Mouse (Mus musculus) stomach, embryonic 14.5 days (tissue): ENCODE measurements around the gene Mterf2. TPM values are rescaled to one million over a fixed set of nuclear protein-coding genes. Genes with fewer than 3 reads are reported as not detected.

ENCODE experiments used
- ATAC-seq: fragments of 200-750 bp; cut with Nextera tagmentation; 2 replicates; pipeline ENCODE4 v1.8.0; 2017; ENCODE audit warnings: low read depth, moderate TSS enrichment; ENCODE audit not compliant: insufficient number of reproducible peaks, insufficient read depth, low FRiP score
- H3K27ac ChIP-seq: fragments of 300-500 bp; sonication (generic); 2 replicates; pipeline ENCODE4 v1.5.1; 2014; ENCODE audit warnings: mild to moderate bottlenecking, low read length, moderate library complexity, mixed read lengths
- H3K27me3 ChIP-seq: fragments of 300-500 bp; sonication (generic); 2 replicates; pipeline ENCODE4 v1.6.1; 2014; ENCODE audit warnings: low read length, control low read depth, mixed read lengths; ENCODE audit not compliant: control insufficient read depth, insufficient read depth
- H3K36me3 ChIP-seq: fragments of 300-500 bp; sonication (generic); 2 replicates; pipeline ENCODE4 v1.6.1; 2014; ENCODE audit warnings: mild to moderate bottlenecking, control low read depth, low read length, moderate library complexity, mixed read lengths; ENCODE audit not compliant: control insufficient read depth, insufficient read depth
- H3K4me1 ChIP-seq: fragments of 300-500 bp; sonication (generic); 2 replicates; pipeline ENCODE4 v1.6.1; 2014; ENCODE audit warnings: low read length, control low read depth, mixed read lengths; ENCODE audit not compliant: control insufficient read depth, insufficient read depth
- H3K4me2 ChIP-seq: fragments of 300-500 bp; sonication (generic); replicated peaks from 2 replicates; pipeline ENCODE4 v1.6.1; 2014; ENCODE audit warnings: low read depth, low read length, control low read depth
- H3K4me3 ChIP-seq: fragments of 300-500 bp; sonication (generic); 2 replicates; pipeline ENCODE4 v1.5.1; 2014; ENCODE audit warnings: low read depth, low read length, control low read depth
- H3K9ac ChIP-seq: fragments of 300-500 bp; sonication (generic); replicated peaks from 2 replicates; pipeline ENCODE4 v1.6.1; 2014; ENCODE audit warnings: low read depth, mild to moderate bottlenecking, control low read depth, low read length, moderate library complexity, mixed read lengths
- H3K9me3 ChIP-seq: fragments of 300-500 bp; sonication (generic); 2 replicates; pipeline ENCODE4 v1.6.1; 2016; ENCODE audit warnings: low read depth, low read length, control low read depth; ENCODE audit not compliant: control insufficient read depth
- WGBS: fragments of 180-500 bp; shearing (Covaris S2); extraction: QIAGEN DNeasy Blood & Tissue Kit; methylation state at CpG from one replicate; pipeline ENCODE4 v1.1.7; 2014; 5-methylcytosine and 5-hydroxymethylcytosine counted together
- polyA plus RNA-seq: library from polyadenylated mRNA; unstranded; fragments of >200 nt; fragmentation: Nextera tagmentation; extraction: Ambion mirVana; gene quantifications from 2 replicates; pipeline ENCODE4 v1.2.1, GENCODE M21; 2014

The Mterf2 gene
- polyA plus RNA-seq, result 14.8 and 16.8 TPM in 2 replicates

DNA sequence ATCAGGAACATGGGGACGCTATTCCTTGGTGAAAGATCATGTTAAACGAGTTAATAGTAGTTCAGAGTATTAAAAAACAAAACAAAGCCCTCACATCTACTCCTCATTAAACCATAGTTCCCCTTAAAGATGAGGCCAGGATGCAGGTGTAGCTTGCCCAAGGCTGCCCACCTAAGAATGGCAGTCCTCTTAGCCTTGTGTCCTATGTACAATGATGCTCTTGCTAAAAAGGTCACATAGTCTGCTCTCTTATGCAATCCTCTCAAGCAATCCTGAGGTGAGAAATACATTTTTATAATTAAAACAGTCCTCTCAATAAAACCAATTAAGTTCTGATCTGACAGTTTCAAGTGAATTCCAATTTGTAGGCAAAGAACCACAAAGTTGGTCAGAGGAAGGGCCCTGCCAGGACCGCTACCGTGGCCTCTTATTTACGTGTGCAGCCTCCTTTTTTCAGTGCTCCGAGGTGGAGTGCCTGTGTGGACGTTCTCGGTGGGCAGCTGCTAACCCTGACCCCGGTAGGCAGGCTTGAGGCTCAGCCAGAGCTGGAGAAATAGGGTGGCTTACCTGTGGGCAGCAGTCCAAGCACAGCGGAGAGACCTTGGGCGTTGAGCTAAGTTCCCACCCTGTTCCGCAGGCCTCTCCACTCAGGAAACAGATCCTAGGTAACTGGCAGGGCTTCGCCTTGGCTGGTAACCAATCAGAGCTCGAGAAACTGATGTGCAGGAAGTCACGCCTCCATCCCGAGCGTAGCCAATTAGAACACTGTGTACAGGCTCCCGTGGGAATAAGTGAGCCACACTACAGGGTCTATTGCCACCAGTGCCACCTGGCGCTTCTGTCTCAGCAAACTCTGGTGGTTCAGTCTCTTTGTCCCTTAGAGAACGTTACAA, at the start of gene Mterf2:
TSS of gene Mterf2 (minus strand) at position 633 of the 893 bp plus-strand sequence.
- ATAC-seq, result peak; percentile 100

GRCm38 (mm10) chr10:85176640-85177039, 48.8 kb upstream of the Mterf2 start:
- ATAC-seq, result no peak
- Histone ChIP-seq H3K4me1 (no peaks in the 10 kb centered on the region), H3K4me3 (no peak overlapping the region), H3K9ac (no peak overlapping the region), H3K27me3 (no peaks in the 10 kb centered on the region), H3K27ac (no peak overlapping the region), H3K9me3 (no peaks in the 10 kb centered on the region), H3K36me3 (no peaks in the 10 kb centered on the region), H3K4me2 (no peak overlapping the region)
- 66% methylated on average over 2 of the region's 2 CpGs for WGBS

More for the DNA sequence above, at the start of gene Mterf2:
- Histone ChIP-seq H3K27ac (no peak within 1 kb of the TSS), H3K4me3 (peak within 1 kb of the TSS; percentile 66), H3K27me3 (no peaks in the 10 kb centered on the region), H3K4me2 (peak within 1 kb of the TSS; percentile 57), H3K9me3 (no peaks in the 10 kb centered on the region), H3K4me1 (no peaks in the 10 kb centered on the region; the same call in 1 of the 2 replicates), H3K9ac (peak within 1 kb of the TSS; percentile 55), H3K36me3 (no peaks in the 10 kb centered on the region)
- WGBS, result 7% methylated on average over 20 of the region's 20 CpGs

GRCm38 (mm10) chr10:85165306-85165705, 37.5 kb upstream of the Mterf2 start:
- no peaks in the 10 kb centered on the region for H3K9me3 ChIP-seq
- no peak overlapping the region for H3K27ac ChIP-seq
- ATAC-seq, result no peak
- H3K4me1 ChIP-seq, result no peaks in the 10 kb centered on the region
- WGBS, result 86% methylated on average over 5 of the region's 5 CpGs
- no peak overlapping the region for H3K9ac ChIP-seq
- H3K4me2 ChIP-seq, result no peak overlapping the region
- H3K4me3 ChIP-seq, result no peak overlapping the region
- H3K36me3 ChIP-seq, result no peaks in the 10 kb centered on the region
- no peaks in the 10 kb centered on the region for H3K27me3 ChIP-seq

- Histone ChIP-seq H3K27me3 (no peaks in the 10 kb centered on the region), H3K4me3 (no peak overlapping the region), H3K9ac (no peak overlapping the region), H3K36me3 (no peaks in the 10 kb centered on the region), H3K27ac (no peak overlapping the region), H3K9me3 (no peaks in the 10 kb centered on the region), H3K4me2 (no peak overlapping the region), H3K4me1 (no peaks in the 10 kb centered on the region)
- ATAC-seq, result no peak
- 84% methylated on average over 13 of the region's 13 CpGs for WGBS
These were observed 37.0 kb upstream of the Mterf2 start for GRCm38 (mm10) chr10:85164791-85165190.

GRCm38 (mm10) chr10:85161745-85162351, 34.0 kb upstream of the Mterf2 start:
- H3K27ac ChIP-seq, result no peak overlapping the region
- WGBS, result 75% methylated on average over 5 of the region's 5 CpGs
- no peak for ATAC-seq

GRCm38 (mm10) chr10:85159989-85160619, 32.3 kb upstream of the Mterf2 start:
- no peaks in the 10 kb centered on the region for H3K9me3 ChIP-seq
- no peak overlapping the region for H3K4me3 ChIP-seq
- no peaks in the 10 kb centered on the region for H3K27me3 ChIP-seq
- no peak overlapping the region for H3K4me2 ChIP-seq
- WGBS, result 81% methylated on average over 1 of the region's 1 CpGs
- H3K36me3 ChIP-seq, result no peaks in the 10 kb centered on the region
- H3K9ac ChIP-seq, result no peak overlapping the region
- ATAC-seq, result no peak
- no peaks in the 10 kb centered on the region for H3K4me1 ChIP-seq
- no peak overlapping the region for H3K27ac ChIP-seq

More at GRCm38 (mm10) chr10:85161745-85162351, 34.0 kb upstream of the Mterf2 start:
- H3K4me3 ChIP-seq, result no peak overlapping the region
- no peak overlapping the region for H3K4me2 ChIP-seq
- H3K27me3 ChIP-seq, result no peaks in the 10 kb centered on the region
- H3K9ac ChIP-seq, result no peak overlapping the region
- no peaks in the 10 kb centered on the region for H3K9me3 ChIP-seq
- no peaks in the 10 kb centered on the region for H3K4me1 ChIP-seq
- H3K36me3 ChIP-seq, result no peaks in the 10 kb centered on the region

DNA sequence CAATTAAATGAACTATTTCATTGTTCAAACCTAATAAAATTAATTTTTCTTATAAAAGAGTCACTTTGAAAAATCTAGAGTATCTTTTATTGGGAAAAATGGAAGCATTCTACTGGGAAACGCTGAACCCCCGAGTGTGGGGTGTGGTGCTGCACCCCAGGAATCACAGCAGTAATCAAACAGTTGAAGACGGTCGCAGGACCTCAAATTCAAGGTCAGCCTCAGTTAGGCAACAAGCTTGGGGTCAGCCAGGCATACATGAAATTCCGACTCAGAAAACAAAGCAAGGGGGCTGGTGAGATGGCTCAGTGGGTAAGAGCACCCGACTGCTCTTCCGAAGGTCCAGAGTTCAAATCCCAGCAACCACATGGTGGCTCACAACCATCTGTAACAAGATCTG, 29.6 kb upstream of the Mterf2 start:
- Histone ChIP-seq H3K4me2 (no peak overlapping the region), H3K9ac (no peak overlapping the region), H3K27ac (no peak overlapping the region), H3K9me3 (no peaks in the 10 kb centered on the region), H3K36me3 (no peaks in the 10 kb centered on the region), H3K27me3 (no peaks in the 10 kb centered on the region), H3K4me3 (no peak overlapping the region), H3K4me1 (no peaks in the 10 kb centered on the region)
- WGBS, result 91% methylated on average over 7 of the region's 7 CpGs
- ATAC-seq, result no peak

DNA sequence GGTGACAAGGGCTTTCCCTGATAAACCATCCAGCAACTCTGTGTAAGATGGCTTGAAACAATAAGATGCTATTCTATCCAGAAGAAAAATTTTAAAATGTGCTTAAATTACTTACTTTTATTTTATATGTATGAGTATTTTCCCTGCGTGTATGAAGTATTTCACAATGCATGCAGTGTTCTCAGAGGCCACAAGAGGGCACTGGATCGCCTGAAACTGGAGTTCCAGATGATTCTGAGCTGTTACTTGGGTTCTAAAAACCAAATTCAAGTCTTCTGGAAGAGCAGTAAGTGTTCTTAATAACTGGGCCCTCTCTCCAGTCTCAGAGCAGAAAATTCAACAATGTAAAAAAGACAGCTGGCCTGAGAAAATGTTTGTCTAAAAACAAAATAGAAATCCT, 26.4 kb upstream of the Mterf2 start:
- 10% methylated on average over 2 of the region's 2 CpGs for WGBS
- Histone ChIP-seq H3K4me3 (no peak overlapping the region), H3K27me3 (no peaks in the 10 kb centered on the region), H3K4me2 (no peak overlapping the region), H3K9me3 (no peaks in the 10 kb centered on the region), H3K9ac (no peak overlapping the region), H3K27ac (no peak overlapping the region), H3K36me3 (no peaks in the 10 kb centered on the region), H3K4me1 (no peaks in the 10 kb centered on the region)
- no peak for ATAC-seq
